Mouse (Mus musculus) heart, adult 18-20 months (tissue): ENCODE measurements at regions not wholly inside any gene's neighbourhood (a gene's known extent, or its start where the extent isn't known, plus 50 kb on each side); places are given as distances from the start of the nearest gene placed in this dataset.

ENCODE experiments used
- DNase-seq, 2 experiments: peaks; one replicate each; pipeline ENCODE4 v3.0.0; 2021 to 2022; ENCODE audit warnings: mixed read lengths in 1 of 2

GRCm38 (mm10) chr4:54704696-54705095 is 240.2 kb upstream of the Zfp462 start:
- no peak for DNase-seq

DNA sequence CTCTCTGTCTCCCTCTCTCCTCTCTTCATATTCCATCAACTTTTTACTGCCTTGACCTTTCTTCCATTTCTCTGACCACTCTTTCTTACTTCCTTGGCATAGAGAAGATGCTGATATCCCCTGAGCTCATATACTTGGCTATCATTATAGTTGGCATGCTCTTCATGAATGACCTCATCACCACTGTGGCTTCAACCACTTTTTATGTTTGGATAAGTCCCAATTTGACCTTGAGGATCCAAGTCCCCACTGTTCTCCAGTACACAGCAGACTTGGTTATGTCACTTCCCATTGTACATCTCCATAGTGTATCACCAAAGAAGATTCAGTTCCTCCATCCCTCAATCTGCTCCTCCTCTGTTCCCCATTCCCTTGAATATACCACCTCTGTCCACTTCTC is 235.1 kb upstream of the Zfp462 start:
- no peak for DNase-seq

DNA sequence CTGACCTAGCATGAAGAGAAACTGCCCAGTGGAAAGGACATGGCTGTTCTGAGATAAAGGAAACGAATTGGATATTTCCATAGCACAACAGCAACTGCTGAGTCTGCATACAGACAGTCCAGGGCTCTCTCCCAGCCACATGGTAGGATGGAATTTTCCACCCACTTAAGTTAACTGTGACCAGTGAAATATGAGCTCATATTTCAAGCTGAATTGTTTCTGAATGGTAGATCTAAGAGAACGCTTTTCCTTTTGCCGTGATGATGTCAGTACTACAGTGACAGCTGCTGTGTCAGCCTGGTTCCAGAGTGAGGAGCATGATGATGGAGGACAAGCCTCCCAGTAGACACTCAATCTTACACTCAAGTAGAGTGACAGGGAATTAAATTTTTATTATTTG is 231.9 kb upstream of the Zfp462 start:
- DNase-seq = no peak

GRCm38 (mm10) chr4:54714612-54715342 is 230.1 kb upstream of the Zfp462 start:
- no peak for DNase-seq

- no peak for DNase-seq
Observed at GRCm38 (mm10) chr4:54718083-54718482, 226.8 kb upstream of the Zfp462 start.

- DNase-seq = no peak
Observed at GRCm38 (mm10) chr4:54739001-54739400, 205.8 kb upstream of the Zfp462 start.

DNA sequence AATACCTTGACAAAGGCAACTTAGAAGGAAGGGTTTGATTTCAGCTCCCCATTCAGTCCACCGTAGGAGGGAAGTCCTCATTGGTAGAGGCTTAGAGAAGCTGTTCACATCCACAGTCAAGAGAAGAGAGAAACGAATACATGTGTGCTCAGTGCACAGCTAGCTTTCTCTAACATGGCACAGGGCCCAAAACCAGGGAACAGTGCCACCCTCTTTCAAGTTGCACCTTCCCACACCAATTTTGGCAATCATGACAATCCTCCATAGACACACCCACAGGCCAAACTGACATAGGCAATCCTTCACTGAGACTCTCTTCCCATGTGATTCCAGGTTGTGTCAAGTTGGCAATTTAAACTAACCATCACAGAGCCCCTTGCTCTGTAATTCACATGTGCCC is 193.4 kb upstream of the Zfp462 start:
- DNase-seq = no peak

- no peak for DNase-seq
Observed at GRCm38 (mm10) chr4:54756441-54756840, 188.4 kb upstream of the Zfp462 start.

GRCm38 (mm10) chr4:54757715-54758500 is 186.9 kb upstream of the Zfp462 start:
- peak; percentile 71 to 74 for DNase-seq

DNA sequence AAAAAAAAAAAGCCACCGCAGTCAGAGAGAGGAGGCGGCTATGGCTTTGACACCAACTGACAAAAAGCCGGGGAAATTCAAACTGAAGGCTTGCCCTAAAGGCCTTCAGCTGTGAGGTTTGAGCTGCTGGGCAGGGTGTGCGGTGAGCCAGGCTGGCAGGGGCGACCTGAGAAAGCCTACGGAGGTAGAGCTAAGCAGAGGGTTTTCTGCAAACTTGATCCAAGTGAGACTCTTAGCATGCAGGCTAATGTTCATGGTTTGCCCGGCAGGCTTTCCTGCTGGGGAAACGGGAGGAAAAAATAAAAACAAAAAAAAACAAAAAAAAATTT is 186.4 kb upstream of the Zfp462 start:
- no peak for DNase-seq

DNA sequence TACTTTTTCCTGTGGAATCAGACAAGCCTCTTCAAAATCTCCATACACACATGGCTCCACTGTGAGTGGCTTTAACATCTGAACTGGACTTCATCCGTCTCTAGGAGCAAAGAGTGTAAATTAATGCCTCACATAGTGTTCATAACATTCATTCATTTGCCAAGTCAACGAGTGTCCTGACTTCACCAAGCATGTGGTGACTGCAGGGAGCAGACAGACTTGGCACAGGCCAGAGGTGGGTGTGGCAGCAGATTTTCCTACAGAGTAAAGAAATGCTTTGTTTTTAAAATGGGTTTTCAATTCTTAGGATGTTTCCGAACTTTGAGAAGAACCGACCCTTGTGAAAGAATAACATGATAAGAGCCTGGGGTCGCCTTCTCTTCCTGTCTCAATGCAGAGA is 183.6 kb upstream of the Zfp462 start:
- DNase-seq = peak; percentile 22

DNA sequence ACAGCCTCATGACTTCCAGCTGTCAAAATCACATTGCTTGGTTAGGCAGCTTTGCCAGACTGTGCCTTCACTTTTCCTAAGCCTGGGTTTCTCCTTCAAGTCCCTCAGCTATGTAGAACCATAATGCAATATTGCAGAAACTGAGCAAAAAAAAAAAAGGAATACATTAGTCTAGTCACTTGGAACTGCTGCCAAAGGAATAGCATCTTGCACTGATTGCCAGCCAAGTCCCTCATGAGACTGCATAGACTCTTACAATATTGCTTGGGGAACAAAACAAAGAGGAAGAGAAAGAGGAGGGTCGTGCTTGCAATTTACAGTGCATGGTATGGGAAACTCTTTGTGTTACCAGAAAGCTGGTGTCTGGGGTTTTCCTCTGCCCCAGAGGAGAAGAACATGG is 179.8 kb upstream of the Zfp462 start:
- DNase-seq = no peak

DNA sequence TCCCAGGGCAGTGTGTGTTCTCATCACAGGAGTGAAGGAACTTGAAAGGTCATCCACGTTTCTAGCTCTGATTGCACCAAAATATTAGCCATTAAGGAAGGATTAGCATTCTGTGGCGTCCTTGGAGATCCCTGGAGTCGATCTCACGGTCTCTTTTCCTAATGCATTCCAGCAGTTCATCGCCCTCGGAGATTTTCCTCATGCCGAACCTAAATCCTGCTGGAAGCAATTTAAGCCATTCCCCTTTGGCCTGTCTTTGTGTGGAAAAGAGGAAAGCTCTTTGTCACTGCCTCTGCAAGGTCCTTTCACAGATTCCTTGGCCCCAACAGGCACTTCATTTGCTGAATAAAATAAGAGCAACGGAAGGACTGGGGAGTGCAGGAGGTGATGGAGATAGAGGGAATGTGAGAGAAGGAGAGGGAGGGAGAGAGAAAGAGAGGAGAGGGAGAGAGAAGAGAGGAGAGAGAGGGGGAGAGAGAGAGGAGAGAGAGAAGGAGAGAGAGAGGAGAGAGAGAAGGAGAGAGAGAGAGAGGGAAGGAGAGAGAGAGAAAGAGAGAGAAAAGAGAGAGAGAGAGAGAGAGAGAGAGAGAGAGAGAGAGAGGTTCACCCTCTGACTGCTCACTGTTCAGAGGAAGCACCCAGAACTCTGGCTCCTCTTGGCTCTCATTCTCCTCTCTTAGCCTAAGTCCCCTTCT is 177.2 kb upstream of the Zfp462 start:
- no peak for DNase-seq

DNA sequence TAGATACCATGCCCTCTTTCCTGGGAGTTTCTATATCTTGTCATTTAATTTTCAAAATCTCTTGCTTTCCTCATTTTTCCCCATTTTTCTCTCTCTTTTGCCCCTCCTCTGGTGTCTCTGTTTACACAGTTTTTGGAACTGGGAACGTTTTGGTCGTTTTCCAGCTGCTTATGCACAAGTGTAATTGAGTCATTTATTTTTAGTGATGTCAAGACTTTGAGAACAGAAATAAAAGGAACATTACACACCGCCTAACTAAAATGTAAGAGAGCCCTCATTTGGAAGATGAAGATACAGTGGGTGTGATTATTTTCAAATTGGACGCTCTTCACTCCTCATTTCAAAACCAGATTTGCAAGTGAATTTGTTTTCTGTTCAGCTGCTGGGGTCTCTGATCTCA is 176.0 kb upstream of the Zfp462 start:
- DNase-seq = no peak

- DNase-seq = no peak
Observed at GRCm38 (mm10) chr4:54774066-54774465, 170.8 kb upstream of the Zfp462 start.

- DNase-seq = no peak
Observed at GRCm38 (mm10) chr4:54774717-54775116, 170.1 kb upstream of the Zfp462 start.

DNA sequence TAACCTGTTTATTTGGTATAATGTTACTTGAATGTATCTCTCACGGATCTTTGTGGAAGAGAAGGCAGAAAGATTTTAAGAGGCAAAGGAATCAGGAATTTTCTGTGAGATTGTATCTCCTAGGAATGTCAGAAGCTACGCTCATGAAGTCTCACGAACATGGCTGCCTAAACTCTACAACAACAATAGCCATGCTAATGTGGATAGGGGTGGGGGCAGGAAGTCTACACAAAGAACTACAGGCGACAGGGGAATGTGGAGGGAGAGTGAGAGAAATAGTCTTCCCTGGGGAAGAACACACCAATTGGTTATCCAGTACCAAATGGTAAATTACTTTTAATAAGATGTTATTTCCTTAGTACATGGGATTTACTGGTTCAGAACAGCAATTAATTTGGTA is 164.3 kb upstream of the Zfp462 start:
- DNase-seq = no peak

DNA sequence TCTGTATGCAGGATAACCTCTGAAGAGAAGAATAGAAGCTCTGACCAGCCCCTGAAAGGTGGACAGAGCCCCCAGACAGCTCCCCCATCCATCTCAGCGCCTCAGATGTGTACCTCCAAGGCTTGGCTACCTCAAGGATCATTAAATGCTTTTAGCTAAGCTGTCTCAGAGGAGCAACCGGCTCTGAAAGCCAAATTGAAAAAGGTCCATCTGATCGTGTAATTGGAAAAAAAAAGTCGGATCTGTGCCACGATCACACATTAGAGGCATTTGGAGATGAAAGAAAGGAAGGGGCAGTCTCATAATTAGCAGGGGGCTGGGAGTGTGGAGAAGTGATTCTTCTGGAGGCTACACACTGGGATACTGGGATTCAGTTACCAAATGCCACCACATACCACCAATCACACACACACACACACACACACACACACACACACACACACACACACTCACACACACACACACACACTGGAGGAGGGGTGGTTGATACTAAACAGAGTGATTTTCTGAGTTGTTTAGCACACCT is 153.6 kb upstream of the Zfp462 start:
- no peak for DNase-seq

DNA sequence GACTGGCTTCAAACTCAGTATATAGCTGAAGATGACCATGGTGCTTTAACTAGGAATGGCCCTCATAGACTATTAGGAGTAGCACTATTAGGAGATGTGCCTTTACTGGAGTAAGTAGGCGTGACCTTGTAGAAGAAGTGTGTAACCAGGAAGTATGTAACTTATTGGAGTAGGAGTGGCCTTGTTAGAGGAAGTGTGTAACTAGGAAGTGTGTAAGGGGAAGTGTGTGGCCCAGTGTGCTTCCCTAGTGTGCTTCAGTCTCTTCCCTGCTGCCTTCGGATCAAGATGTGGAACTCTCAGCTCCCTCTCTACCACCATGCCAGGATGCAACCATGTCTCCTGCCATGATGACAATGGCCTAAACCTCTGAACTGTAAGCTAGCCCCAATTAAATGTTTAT is 151.0 kb upstream of the Zfp462 start:
- DNase-seq = no peak

- DNase-seq = no peak
Observed at GRCm38 (mm10) chr4:54795246-54795645, 149.6 kb upstream of the Zfp462 start.

DNA sequence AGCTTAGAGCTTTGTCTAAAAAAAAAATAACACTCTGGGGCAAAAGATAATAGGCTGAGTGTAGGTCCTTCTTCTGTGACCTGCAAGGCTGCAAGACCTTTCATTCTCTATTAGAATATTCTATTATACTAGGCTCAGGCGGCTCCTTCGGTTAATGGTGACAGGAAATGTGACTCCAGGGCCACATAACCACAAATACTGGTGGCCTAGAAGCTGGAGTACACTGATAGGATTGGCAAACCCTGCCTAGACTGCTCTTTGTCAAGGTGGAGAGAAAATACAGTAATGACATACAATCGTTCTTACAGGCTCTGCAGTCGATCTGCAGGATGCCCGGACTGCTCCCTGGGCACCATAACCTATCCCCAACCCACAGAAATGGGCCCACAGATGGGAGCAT is 146.3 kb upstream of the Zfp462 start:
- no peak for DNase-seq

GRCm38 (mm10) chr4:54811163-54811562 is 133.7 kb upstream of the Zfp462 start:
- no peak for DNase-seq
